Mouse (Mus musculus) T-cell, adult 2 months (primary cell): ENCODE measurements around the gene Med29.

ENCODE experiments used
- DNase-seq: peaks from one replicate; pipeline ENCODE4 v3.0.0; 2022; ENCODE audit warnings: low spot score

Gene Med29

GRCm38 (mm10) chr7:28353267-28353666, 39.2 kb downstream of the Med29 start:
- peak; percentile 26 for DNase-seq

GRCm38 (mm10) chr7:28351676-28352191, 40.8 kb downstream of the Med29 start:
- no peak for DNase-seq

GRCm38 (mm10) chr7:28350155-28350883, 42.2 kb downstream of the Med29 start, which contains the start of gene Rps16:
TSS of gene Rps16 (plus strand) at chr7:28350652.
- DNase-seq: peak; percentile 97

- no peak for DNase-seq
Observed at GRCm38 (mm10) chr7:28348601-28349000, 43.9 kb downstream of the Med29 start.

GRCm38 (mm10) chr7:28347746-28348145, 44.8 kb downstream of the Med29 start:
- DNase-seq: no peak

GRCm38 (mm10) chr7:28344637-28345036, 47.9 kb downstream of the Med29 start:
- DNase-seq: peak; percentile 65

- no peak for DNase-seq
Observed at GRCm38 (mm10) chr7:28341381-28341780, 51.1 kb downstream of the Med29 start.

- peak; percentile 70 for DNase-seq
Observed at GRCm38 (mm10) chr7:28339213-28339917, 53.1 kb downstream of the Med29 start.

GRCm38 (mm10) chr7:28338108-28338998, 54.2 kb downstream of the Med29 start, which contains the start of gene Supt5:
TSS of gene Supt5 (minus strand) at chr7:28338746.
- DNase-seq: peak; percentile 97
